Mouse (Mus musculus) ES-Bruce4 (cell line): Measurements from ENCODE around the gene Golga4.

Experiments used
- CTCF ChIP-seq: IDR thresholded peaks from one replicate; pipeline ENCODE4 v1.8.1; 2011; ENCODE audit warnings: low read depth, low read length
- POLR2A ChIP-seq: IDR thresholded peaks from one replicate; pipeline ENCODE4 v1.8.1; 2011; ENCODE audit warnings: low read length; ENCODE audit not compliant: insufficient read depth

GRCm38 (mm10) chr9:118456405-118456804 lies 49.7 kb upstream of the Golga4 start:
- no peak for TF ChIP-seq POLR2A
- TF ChIP-seq CTCF, result no peak
